Mouse (Mus musculus) left cerebral cortex, postnatal 14 days (tissue): ENCODE data around the gene Zbtb5. TPM values are rescaled to one million over a fixed set of nuclear protein-coding genes. Genes with fewer than 3 reads are reported as not detected.
"Not testable (repeated sequence)": the region's sequence is repeated elsewhere in the genome, so short reads cannot be mapped to it uniquely, and the experiment has no call there.

ENCODE experiments used
- DNase-seq, 2 experiments: peaks; one replicate each; pipeline ENCODE4 v3.0.0; 2021 to 2022; ENCODE audit warnings: low spot score in 2 of 2, mixed read lengths in 1 of 2
- intact Hi-C: fragments of 180-260 bp; cut with DNase I; formaldehyde crosslinking; loops from one replicate; pipeline ENCODE4 v1.15.1; 2025
- total RNA-seq, 2 experiments: library from RNA; stranded (reverse); gene quantifications; 2 replicates each; pipeline ENCODE4 v1.2.3; 2021

The Zbtb5 gene
- total RNA-seq, 2 experiments from 2014 or later = 10.9 to 12.3 TPM

DNA sequence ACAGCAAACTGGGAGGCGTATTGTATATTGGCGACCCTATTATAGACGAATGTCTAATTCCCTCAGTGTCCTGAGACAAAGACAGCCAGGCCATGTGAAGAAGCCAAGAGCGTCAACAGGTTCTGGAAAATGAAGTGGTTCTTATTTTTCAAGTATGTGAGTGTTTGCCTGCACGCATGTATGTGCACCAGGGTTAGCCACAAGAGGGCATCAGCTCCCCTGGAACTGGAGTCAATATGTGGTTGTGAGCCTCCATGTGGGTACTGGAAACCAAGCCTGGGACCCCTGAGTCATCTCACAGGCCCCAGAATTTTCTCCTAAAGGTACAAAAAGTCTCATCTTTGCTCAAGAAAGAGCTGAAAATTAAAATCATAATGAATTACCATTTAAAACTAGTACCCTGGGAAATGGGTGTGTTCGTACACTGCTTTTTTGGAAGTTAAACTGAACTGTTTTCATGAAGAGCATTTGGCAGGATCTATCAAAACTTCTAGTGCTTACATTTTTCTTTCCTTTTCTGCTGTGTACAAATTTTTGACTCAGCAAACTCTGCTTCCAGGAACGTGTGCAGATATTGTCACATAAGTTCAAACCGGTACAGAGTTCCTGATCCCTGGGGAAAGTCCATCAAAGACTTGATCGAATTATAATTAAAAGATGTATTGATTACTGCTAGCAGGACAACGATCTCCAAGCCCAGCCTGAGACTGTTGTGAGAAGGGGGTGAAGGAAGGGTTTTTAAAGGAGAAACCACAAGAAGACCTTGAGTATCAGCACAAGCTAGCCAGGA lies 35.1 kb downstream of the Zbtb5 start:
- no peak for DNase-seq
- intact Hi-C loops = no loop called here

DNA sequence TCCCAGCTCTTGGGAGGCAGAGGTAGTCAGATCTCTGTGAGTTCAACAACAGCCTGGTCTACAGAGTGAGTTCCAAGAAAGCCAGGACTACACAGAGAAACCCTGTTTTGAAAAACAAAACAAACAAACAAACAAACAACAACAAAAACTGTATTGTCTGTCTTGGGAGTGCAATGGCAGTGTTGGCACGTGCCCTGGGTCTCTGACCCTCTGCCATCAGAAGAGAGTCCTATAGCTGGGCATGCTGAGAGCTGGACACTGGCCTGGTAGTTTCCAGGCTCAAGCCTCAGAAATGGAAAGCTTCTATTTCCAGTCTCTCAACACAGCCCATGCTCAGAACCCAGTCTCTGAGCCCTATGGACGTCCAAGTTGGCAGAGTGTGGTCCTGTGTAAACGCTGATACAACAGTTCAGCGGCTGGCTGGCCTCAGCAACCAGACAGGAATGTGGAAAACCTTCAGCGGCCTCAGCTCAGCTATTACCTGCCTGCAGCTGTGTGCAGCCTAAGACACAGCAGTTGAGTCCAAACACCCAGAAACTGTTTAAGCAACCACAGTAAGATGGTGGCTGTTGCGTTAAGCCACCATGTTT lies 36.1 kb downstream of the Zbtb5 start:
- intact Hi-C loops = no loop called here
- DNase-seq = no peak

DNA sequence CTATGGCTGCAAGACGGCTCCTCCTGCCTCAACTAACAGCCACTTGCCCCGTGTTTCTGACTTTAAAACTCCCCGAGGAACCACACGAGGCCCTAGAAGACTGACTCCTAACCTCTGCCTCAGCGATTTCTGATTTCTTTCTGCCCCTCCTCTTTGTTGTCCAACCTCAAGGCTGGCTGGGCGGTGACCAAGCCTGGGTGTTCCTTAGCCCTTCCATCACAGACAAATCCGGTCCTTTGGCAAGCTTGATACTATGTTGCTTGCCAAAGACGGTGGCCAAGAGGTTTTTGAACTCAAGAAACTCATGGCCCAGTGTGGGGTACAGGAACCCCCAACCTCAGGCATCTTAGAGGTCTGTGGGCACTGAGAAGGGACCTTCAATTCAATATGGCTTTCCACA lies 37.9 kb downstream of the Zbtb5 start:
- intact Hi-C loops = loop anchor here (5.0 kb wide), 1 partner anchor 38 kb away; the partner anchor contains the start of gene Zbtb5
- DNase-seq = no peak

DNA sequence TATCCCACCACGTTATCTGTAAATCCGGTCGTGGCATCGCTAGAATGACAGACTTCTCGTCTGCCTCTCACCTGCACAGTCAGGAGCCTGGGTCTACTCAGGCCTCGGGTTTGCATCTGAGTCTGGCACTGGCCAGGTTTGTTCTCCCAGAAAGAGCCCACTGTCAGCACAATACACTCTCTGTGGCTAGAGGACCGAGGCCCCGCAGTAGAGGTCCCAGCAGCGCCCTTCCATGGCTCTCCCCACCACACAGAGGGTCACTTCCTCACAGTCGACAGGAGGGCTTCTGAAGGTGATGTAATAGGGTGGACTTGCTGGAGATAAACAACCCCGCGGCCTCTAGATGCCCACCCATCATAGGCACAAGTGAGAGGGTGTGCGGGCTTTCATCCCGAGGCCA lies 38.3 kb downstream of the Zbtb5 start:
- intact Hi-C loops = loop anchor here (5.0 kb wide), 1 partner anchor 38 kb away; the partner anchor contains the start of gene Zbtb5

DNA sequence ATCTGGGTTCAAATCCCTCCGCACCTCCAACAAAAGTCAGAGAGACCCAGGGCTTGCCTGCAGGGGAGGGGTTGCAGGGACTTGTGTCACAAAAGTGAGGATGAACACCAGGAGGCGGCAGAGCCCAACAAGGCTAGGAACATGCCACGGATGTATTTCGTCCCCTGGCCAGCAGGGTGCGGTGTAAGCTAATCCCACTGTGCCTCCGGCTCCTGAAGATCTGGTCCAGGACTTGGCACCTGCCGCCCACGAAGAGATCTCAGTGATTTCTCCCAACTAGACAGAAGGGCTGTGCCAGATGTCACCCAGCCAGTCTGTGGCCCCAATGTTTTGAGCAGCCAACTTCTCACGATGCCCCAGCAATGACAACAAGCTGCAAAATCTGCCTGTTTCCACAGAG lies 38.8 kb downstream of the Zbtb5 start:
- intact Hi-C loops = loop anchor here (5.0 kb wide), 1 partner anchor 39 kb away; the partner anchor contains the start of gene Zbtb5
- DNase-seq = peak; percentile 91 to 97

More for the DNA sequence above, 38.3 kb downstream of the Zbtb5 start:
- DNase-seq = no peak

DNA sequence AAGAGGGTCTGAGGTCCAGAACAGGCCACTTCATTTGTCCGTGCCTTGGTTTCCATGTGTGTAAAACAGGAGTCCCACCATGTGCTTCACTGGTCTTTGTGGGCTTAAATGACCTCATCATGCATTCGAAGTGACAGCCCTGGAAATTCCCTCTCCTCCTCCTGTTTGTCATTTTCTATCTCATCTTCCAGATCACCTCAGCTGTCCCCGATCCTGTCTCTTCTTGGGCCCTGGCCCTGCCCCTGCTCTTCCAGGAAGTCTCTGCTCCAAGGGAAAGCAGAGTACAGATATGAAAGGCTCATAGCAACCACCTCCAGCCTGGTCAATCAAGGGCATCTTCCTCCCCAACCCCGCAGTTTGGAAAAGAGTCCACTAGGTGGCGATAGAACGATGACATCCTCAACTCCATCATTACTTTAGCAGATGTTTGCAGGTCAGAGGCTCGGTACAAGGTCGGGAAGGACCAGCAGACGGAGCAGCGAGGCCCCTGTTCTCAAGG lies 41.6 kb downstream of the Zbtb5 start:
- intact Hi-C loops = loop anchor here (5.0 kb wide), 1 partner anchor 42 kb away; the partner anchor contains the start of gene Zbtb5
- DNase-seq = peak in 1 of 2 experiments; percentile 36

DNA sequence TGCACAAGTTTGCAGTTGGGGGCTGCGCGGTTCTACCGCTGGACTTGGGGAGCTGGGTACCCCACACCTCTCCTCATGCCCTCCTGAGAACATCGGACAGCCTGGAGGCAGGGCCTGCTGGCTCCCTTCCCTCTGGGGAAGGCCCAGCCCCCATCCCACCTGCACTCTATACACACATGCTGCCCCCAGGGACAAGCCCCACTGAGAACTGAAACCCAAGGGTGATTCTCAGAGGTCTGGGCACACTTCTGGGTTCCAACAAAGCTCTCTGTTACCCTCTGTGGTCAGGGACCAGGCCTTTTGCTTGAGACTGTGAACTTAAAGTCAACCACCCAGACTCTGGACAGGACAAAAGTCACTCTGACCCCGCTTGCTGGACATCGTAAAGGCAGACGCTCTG lies 42.2 kb downstream of the Zbtb5 start:
- intact Hi-C loops = loop anchor here (5.0 kb wide), 1 partner anchor 42 kb away; the partner anchor contains the start of gene Zbtb5
- DNase-seq = no peak

DNA sequence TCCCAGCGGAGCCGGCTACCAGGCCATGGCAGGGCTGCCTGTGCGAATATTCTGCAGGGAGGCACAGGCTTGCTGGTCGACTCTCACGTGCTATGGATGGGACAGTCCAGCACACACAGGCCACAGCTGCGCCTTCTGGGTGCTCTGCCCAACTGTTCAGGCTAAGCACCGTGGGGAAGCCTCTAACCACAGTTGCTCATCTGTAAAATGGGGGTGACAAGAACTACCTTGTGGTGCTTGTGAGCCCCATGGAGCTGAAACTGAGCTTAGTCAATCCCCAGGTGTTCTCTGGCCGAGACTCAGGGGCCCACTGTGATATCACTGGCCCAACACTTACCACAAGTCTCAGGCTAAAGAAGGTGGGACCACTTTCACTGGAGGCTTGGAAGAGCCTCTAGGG lies 44.8 kb downstream of the Zbtb5 start:
- intact Hi-C loops = no loop called here

DNA sequence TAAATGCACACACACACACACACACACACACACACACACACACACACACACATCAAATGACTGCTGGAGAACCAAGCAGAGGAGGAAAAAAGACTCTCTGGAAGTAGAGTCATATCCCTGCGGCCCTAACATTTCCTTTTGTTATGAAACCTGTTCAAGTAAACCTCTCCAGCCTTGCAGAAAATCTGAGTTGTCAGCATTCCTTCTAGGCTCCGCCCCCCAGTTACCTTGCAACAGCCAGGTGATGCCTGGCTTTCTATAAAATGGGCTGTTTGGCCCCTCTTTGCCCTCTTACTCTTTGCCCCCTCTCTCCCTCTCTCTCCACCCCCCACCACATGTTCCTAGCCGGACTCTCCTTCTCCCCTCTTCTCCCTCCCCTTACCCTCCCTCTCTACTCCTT lies 46.5 kb downstream of the Zbtb5 start:
- intact Hi-C loops = no loop called here
- no peak for DNase-seq

More for the DNA sequence above, 44.8 kb downstream of the Zbtb5 start:
- DNase-seq = no peak

DNA sequence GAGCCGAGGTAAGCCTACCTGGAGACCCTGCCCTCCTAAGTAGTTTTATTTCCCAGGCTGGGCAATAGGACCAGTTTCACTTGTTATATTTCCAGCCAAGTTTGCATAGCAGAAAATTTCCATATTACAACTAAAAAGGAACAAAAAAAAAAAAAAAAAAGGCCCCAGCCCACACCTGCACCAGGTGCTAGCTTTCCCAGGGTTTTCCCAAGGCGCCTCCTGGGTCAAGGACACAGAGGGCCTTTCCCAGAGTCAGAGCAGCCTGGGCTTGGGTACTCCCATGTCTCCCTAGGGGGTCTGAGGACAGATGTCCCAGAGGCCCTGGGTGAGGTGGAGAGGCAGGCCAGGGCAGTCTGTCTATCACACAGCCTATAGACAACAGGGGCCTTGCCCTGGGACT lies 47.0 kb downstream of the Zbtb5 start:
- intact Hi-C loops = no loop called here
- DNase-seq = no peak

DNA sequence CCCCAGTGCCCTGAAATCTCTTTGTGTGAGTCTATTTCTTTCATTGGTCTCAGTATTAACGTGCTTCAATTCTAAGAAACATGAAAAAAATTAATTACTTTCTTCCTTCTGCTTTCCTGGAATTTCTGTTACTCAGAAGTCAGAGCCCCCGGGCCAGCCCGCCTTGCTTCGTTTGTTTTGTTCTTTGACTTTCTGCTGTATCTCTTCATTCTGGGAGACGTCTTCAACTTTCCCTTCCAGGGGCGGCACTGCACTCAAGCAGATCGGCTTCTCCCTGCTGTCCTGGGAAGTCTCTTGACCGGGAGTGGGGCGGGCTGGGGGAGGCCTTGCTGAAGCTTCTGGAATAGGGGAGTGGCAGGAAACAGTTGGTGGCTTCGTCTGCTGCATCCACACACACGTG lies 49.1 kb downstream of the Zbtb5 start:
- DNase-seq = no peak

DNA sequence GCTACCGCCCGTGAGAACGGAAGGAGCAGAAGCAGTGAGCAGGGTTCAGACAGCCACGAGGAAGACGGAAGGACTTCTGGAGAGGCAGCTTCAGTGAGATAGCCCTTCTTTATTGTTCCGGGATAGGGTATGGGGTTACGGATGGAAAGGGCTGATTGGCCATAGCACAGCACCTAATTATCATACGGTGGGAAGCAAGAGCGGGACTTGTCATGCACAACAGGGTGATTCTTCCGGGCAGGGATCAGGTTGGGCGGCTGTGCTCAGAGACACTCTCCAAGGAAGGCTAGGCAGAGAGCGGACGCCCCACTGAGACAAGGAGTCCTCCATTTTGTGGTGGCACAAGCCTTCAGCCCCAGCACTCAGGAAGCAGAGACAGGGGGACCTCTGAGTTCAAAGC lies 53.0 kb downstream of the Zbtb5 start:
- intact Hi-C loops = no loop called here
- DNase-seq = no peak

More for the DNA sequence above, 49.1 kb downstream of the Zbtb5 start:
- intact Hi-C loops = no loop called here

DNA sequence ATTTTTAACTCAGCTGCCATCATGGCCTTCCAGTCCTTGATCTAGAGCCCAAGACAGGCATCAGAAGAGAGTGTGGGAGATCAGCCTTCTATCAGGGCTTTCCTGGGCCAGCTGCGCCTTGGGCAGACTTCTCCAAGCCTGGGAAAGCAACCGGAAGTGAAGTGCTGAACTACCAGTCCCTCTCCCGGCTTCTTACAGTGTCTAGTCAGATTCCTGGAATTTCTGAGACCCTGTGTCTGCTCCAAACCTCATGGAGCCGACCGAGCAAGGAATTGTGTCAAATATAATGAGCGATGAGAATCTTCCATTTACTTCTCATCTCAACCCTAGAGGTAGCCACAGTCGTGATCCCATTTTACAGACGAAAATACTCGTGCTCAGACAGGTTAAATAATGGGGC lies 53.4 kb downstream of the Zbtb5 start:
- intact Hi-C loops = no loop called here
- no peak for DNase-seq

DNA sequence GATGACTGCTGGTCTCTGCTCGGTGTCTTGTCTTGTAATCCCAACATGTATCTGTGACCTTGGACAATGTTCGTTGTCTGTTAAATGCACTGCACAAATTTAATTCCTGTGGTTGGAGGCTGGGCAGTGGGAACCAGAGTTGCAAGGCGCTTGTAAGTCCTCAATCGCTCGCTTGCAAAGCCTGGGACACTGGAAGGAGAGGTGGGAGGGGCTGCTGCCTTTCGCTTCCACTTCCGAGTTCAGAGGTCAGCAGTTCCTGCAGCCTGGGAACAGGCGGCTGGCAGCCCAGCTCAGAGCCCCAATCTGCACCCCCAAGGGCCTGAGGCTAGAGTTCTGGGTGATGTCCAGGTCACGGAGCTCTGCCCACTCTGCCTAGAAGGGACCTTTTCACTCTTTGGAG lies 59.2 kb downstream of the Zbtb5 start:
- DNase-seq = no peak
- intact Hi-C loops = no loop called here

DNA sequence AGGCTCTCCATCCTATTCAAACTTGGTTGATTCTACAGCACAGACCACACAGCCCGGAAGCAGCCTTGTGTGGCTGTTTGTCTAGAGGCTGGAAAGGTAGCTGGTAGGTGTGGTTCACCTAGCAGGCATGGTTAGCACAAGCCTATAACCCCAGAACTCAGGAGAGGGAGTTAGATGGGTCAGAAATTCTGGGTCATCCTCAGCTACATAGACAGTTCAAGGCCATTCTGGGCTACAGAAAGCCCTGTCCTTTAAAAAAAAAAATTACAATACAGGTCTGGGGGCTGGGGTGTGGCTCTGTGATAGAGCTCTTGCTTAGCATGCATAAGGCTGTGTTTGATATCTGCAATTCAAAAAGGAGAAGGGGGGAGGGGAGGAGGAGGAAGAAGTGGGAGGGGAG lies 63.9 kb downstream of the Zbtb5 start:
- intact Hi-C loops = no loop called here
- DNase-seq = no peak

DNA sequence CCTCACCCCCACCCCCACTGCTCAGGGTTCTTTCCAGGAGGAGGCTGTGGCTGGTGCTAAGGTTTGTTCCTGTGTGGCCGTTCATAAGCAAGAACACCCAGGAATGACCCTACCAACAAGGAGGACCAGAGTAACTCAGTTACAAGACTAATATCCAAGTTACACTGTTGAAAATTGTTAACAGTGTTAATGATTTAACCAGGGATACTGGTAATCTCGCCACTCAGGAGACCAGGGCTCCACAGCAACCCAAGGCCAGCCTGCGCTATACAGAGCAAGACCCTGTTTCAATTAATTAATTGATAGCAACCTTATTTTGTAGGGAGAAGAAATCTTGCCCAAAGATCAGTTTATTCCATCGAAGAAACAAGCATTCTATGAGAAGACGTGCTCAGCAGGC lies 64.7 kb downstream of the Zbtb5 start:
- no peak for DNase-seq
- intact Hi-C loops = no loop called here

DNA sequence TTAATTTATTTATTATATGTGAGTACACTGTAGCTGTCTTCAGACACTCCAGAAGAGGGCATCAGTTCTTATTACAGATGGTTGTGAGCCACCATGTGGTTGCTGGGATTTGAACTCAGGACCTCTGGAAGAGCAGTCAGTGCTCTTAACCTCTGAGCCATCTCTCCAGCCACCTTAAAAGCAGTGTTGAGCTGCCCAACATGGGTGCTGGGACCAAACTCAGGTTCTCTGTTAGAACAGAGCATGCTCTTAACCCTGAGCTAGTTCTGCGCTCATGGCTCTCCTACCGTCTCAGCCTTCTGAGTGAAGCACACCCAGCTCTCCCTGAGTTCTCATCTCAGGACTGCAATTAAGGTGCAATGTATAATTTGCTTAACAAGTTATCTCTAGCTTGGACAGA lies 66.1 kb downstream of the Zbtb5 start:
- DNase-seq, intact Hi-C loops: not testable (repeated sequence)

DNA sequence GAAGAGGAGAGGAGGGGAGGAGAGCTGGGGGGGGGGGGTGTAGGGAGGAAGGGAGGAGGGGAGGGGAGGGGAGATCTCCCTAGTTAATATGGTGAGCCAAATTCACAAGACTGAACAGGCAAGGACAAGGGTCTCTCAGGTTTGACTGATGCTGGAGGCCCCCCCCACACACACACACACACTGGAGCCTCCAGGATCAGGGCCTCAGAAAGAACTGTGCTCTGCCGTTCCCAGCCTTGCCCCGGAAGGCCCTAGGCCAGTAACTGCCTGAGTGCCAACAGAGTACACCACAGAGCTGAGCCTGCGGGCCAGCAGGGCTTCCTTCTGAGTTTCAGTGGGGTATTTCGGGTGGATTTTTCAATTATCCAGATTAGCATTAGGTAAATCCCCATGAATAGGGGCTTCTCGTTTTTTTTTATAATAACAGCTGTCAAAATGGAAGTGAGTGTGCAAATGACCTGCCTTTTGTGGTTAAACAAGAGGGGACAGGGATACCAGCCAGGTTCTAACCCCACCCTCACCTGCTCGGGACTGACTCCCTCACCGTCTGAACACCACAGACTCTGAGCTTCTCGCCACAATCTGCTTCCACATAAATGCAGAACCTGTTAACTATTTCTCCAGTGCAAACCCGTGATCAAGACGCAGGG lies 67.7 kb downstream of the Zbtb5 start:
- intact Hi-C loops = no loop called here
- no peak for DNase-seq

DNA sequence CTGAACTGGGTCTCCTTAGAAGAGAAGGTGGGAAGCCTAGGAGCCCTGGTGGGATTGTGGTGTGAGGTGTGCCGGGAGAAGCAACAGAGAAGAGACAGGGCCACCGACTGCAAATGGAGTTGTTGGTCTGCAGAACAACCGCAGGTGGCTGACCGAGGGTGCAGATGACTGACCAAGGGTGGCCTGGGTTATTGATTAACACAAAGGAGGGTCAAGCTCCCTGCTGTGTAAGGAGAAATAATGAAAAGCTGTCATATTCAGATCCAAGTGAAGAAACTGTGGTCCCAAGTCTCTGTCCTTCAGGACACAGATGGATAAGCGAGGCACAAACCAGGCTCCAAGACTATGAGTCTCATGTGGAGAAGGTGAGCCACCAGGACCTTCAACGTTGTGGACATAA lies 68.7 kb downstream of the Zbtb5 start:
- intact Hi-C loops = no loop called here

DNA sequence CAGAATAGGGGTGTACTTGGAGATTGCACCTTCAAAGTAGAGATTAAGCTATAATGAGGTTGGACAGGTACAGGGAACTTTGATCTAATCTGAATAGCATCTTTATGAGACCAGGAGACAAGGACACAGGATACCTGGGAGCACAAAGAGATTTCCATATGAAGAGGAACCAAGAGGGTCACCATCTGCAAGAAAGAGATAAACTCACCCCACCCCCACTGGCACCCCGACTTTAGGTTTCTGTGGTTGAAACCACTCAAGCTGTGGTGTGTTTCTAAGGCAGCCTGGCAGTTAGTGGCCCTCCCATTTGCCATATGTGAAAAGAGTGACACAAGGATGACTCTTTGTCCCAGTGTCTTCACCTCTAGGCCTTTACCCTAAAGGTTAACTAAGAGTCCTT lies 70.0 kb downstream of the Zbtb5 start:
- intact Hi-C loops = no loop called here
- no peak for DNase-seq

More for the DNA sequence above, 68.7 kb downstream of the Zbtb5 start:
- no peak for DNase-seq
